Mouse (Mus musculus): ENCODE measurements around the gene Ak1. TPM values are rescaled to one million over a fixed set of nuclear protein-coding genes. Genes with fewer than 3 reads are reported as not detected.

Gene Ak1
- total RNA-seq, 2 experiments from 2014 or later = 654 to 691 TPM

DNA sequence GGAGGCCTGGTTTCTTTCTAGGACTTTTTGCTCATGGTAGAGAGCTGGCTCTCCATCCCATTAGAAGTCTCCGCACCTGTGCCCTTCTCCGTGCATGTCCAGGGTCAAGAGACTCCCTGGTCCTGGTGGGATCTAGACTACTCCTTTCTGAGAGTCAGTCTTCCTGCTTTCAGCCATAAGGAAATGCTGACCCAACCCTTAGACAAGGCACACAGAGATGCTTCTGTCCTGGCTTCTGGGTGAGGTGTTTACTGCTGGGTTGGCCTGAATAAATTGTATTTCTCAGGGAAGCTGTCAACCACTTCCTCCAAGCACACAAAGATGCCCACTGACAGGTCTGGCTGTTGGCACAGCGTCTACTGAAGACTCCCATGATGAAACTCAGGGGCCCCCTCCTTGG, 22.1 kb upstream of the Ak1 start, which contains the start of gene St6galnac6:
St6galnac6 (plus strand) TSS at position 301 of the 400 bp plus-strand sequence.
- no peak for DNase-seq

DNA sequence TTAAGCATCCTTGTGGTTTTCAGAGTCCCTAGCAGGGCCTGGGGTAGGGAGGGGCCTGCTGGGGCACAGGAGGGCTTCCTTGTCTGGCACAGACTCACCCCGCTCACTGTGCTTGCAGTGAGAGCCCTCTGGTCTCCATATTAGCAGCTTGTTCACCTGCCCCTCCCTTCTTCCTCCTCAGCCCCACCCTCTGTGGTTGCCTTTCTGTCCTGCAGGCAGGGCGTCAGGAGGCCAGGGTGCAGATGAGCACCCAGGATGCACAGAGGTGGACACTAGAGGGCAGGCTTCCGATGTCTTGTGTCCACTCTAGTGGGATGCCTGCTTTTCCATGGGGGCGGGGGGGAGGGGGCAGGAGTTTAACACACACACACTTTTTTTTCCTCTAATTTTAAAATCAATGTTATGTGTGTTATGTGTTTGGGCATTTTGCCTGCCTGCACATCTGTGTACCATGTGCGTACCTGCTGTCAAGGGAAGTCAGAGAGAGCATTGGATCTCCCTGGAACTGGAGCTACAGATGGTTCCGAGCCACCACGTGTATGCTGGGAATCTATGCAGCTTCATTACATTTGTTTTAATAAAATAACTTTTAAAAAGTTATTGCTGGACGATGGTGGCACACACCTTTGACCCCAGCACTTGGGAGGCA, 20.0 kb upstream of the Ak1 start:
- peak in 1 of 2 experiments; percentile 49 for DNase-seq

DNA sequence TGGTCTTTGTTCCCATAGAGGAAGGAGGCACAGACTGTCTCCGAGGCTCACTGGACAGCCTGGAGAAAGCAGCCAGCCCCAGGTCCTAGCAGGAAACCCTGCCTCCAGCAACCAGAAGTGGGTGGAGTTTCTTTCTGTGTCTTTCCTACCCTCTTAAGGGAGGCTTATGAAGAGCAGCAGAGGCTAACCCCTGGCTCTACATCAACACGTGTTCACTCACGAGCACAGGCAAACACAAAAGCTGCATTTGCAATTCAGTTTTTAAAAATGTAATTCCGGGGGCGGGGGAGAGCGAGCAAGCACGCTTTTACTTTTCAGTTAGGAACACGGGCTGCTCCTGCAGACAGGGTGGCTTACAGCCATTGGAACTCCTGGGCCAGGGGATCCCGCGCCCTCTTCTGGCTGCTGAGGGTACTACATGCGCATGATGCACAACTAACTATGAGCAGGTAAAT, 18.9 kb upstream of the Ak1 start:
- peak; percentile 89 to 95 for DNase-seq

DNA sequence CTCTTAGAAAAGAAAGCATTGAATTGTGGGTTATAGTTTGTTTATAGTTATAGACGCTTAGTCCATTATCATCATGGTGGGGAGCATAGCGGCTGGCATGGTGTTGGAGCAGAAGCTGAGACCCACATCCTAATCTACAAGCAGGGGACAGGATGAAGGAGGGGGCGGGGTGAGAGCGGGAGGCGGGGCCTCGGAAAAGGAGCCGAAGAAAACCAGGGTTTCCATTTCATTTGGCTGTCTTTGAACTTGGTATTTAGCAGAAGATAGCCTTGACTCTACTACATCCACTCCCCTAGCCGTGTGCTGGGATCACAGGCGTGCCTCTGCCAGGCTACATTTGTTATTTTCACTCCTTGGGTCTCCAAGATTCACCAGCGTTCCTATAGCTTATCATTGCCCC, 16.9 kb upstream of the Ak1 start:
- no peak for DNase-seq

DNA sequence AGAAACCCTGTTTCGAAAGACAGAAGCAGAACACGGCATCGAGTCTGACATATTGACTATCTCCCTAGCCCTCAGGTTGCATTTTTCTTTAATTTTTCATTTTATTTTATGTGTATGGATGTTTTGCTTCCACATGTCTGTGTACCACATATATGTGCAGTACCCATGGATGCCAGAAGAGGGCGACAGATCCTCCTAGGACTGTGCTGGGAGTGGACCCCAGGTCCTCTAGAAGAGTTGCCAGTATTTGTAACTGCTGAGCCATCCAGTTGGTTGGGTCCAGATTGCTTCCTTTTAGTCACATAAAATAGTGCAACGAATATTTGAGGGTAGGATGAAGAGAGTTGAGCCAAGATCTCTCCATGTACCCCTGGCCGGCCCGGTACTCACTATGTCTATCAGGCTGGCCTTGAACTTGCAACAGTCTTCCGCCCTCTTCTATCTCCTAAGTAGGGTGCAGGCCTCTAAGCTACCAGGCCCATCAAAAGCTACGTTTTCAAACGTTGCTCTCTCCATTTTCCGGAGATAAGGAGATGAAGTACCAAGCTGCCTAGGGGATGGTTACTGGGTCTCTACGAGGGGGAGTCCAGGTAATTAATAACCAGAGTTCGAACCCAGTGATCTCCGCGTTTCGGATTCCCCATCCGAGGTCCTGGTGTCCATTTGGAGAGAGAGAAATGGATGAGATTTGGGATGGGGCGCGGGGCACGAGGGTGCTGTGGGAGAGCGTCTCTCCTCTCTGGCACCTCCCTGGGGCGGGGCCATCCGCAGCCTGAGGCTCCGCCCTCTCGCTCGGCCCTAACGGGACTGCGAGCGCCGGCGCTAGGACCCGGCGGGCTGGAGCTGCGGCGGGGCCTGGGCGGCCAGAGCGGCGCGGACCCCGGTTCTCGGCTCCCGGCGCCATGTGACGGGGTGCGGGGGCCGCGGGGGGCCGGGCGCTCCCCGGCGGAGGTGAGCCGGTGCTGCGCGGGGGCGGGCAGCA, 15.1 kb upstream of the Ak1 start:
- DNase-seq = peak; percentile 90 to 93

DNA sequence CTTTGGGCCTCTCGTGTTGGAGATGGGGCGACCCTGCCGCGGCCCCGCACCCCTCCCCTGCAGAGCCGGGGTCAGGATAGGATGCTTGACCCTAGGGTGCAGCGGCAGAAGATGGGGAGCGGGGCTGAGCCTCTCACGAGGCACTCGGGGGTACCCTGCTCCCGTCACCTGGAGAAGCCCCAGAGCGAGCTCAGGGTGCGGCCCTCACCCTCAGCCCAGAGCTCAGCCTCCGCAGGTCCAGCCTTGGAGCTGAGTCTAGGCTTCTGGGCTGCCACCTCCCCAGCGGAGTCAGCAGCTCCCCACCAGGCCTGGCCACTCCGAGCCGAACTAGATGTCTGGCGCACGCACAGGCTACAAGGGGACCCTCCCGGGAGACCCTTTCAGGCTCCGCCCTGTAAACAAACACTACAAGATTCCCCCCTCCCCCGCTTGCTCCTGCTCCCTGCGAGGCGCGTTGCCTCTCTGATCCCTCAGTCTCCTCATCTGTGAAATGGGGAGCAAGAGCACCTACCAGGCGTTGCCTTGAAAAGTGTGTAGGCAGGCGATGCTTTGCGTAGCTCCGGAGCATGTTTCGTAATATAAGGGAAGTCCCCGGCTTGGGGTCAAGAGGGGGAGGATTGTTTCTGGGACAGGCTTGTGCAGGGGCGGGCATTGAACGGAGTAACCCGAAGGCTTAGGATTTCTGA, 14.2 kb upstream of the Ak1 start:
- peak; percentile 74 to 75 for DNase-seq

DNA sequence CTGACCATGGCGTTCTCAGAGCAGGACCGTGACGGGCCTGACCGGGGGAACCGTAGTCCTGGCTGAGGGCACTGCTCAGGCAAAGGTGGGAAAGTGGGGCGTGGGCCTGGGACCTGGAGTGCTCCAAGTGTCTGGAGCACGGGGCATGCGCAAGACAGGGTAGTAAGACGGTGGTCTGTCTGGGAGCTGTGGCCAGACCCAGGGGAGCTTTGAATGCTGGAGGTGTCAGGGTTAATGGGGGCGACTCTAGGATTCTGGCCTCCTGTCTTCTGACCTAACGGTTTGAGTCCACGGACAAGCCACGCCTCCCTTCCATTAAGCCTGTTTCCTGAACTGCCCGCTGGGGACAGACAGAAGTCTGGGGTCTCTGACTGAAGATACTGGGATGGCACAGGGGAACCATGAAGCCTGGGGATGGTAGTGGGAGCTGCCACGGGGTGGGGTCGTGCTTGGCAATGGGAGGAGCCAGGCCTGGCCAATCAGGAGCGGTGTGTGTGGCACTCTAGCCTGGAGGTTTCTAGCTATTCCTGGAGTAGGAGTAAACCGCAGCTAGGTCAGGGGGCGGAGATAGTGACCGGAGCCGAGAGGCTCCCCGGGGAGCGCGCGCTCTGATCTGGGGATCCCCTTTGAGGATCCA, 13.3 kb upstream of the Ak1 start:
- DNase-seq = peak; percentile 92

DNA sequence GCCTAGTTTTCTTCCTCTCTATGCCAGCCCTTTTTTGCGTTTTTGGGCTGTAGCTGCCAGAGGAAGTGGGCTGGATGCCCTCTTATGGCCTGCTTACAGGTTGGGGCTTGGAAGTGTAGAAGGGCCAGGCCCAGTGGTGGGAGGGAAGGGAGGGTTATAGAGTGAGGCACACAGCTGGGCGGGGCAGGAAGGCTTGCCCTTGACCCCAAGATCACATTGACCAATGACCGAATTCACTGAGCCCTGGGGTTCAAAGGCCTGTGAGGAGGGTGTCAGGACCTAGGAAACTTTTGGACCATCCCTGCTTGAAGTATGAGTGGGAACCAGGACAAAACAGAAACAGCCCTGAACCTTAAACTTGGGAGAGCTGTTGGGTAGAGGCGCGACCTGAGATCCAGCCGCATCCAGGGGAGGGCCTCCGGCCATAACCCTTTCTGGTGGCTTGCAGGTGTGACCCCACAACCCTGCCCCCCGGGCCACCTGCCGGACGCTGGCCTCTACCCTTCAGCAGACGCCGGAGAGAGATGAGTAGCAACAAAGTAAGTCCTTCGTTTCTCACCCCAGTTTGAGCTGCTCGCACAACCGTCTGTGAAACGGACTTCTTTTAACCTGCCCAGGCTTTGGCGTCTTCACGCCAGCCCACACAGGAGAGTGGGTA, 12.7 kb upstream of the Ak1 start:
- no peak for DNase-seq

DNA sequence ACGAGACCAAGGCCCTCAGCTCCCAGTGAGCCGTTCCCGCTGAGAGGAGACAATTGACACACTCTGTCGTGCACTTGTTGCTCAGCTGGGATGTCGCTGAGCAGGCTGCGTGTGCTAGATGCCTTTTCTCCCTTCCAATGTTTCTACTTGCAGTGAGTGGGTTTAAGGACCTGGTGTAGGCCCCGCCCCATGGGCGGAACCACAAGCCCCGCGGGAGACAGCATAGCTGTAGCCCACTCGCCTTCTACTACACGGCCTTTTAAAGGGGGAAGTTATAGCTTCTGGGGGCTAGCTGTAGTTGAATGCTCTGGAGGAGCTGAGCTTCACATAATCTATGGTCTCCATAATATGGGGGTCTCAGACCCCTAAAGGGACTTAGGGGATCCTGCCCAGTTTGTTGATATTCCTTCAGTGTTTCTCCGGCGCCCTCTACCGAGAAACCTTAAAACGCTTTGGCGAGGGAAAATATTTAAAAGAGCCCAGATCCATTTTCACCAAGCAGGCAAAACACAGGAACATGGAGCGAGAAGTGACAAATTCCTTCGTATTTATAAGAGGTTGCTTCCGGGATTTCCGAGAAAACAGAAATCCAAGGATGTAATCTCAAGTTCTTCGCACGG, 10.8 kb upstream of the Ak1 start:
- DNase-seq = peak; percentile 63 to 86

DNA sequence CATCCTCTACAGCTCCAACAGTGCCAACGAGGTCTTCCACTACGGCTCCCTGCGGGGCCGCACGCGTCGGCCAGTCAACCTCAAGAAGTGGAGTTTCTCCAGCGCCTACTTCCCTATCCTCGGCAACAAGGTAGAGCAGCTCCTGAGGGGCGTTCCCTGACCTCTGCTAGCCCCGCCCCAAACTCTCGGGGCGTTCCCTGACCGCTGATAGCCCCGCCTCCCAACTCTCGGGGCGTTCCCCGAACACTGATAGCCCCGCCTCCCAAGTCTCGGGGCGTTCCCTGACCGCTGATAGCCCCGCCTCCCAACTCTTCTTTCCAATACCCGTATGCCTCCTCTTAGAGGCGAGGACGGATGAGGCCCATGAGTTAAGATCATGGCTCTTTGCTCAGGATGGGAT, 9.3 kb upstream of the Ak1 start:
- DNase-seq = no peak

DNA sequence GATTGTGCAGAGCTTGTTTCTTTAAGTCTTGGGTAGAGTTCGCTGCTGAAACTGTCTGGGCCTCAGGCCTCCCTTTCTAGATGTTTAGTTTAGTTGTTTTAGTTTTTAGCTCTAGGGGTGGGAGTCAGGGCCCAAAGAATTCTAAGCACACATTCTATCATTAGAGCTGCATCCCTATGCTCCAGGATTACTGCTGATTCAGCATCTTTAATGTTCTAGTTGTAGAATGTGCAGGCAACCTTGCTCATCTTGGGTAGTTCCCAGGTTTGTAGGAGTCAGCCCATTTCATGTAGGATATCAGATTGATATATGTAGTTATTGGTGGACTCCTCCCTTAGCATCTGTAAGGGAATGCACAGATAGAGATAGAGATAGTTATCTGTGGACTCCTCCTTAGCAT, 4.4 kb upstream of the Ak1 start:
- no peak for DNase-seq

DNA sequence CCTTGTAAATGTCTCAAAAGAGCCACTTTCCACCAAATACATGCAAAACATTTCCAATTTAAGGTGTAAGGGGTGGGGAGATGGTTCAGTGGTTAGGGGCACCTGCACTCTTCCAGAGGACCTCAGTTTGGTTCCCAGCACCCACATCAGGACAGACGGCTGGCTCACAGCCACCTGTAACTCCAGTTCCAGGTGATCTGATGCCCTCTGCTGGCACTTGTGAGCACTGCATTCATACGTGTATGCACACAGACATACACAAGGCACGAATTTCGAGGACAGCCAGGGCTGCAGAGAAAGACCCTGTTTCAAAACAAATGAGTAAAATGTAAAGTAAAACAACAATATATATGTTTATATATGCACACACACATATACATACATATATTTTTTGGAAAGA, 4.0 kb upstream of the Ak1 start:
- no peak for DNase-seq

DNA sequence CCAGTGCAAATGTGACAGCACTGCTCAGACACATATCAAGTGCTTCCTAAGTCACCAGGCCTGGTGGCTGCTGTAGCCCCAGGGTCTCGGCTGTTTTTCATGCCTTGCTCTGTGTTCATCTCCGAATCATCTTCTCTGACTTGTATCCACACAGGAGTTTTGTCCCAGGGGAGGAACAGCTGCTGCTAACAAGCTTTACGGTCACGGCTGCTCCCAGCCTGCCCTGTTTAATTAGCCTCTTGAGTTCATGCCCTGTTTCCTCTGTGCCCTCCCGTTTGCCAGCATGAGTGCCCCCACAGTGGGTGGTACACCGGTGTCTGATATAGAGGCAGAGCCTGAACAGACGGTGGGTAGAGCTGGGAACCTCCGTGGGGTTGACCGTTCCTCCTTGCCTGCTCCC, 3.5 kb upstream of the Ak1 start:
- no peak for DNase-seq

DNA sequence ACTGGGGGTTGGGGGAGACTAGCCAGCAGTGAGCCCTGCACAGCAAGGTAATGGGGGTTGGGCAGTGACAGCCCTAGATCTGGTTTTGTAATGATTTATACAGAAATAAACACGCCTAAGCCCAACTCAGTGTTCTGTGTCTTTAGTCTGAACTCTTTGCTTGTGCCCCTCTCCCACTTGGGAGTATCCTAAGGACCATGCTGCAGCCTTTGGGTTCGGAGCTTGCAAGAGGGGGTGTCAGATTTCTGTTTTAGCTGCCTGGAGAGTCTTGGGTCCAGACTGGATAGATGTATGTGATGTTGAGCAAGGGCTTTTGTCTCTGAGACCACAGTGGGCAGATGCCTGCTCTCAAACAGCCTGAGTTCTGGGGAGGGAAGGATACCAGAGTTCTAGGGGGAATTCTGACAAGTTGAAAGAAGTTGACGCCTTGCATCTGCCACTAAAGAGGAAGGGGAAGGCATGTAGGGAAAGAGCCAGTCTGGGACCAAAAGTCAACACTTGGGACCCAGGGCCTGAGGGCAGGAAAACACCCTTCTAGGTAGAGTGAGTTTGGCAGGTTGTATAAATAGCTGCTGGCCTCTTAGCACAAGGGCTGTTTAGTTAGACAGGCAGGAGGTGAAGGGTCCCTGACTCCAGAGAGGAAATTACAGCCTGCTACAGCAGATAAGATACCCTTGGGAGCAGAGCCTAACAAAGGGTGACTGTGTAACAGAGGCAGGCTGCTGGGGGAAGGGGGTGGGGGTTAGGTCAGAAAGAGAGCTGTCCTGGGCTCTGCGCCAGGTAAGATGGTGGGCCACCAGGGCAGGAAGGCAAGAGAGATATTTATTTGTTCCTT, 659 bp upstream of the Ak1 start:
- DNase-seq = peak; percentile 77 to 92

DNA sequence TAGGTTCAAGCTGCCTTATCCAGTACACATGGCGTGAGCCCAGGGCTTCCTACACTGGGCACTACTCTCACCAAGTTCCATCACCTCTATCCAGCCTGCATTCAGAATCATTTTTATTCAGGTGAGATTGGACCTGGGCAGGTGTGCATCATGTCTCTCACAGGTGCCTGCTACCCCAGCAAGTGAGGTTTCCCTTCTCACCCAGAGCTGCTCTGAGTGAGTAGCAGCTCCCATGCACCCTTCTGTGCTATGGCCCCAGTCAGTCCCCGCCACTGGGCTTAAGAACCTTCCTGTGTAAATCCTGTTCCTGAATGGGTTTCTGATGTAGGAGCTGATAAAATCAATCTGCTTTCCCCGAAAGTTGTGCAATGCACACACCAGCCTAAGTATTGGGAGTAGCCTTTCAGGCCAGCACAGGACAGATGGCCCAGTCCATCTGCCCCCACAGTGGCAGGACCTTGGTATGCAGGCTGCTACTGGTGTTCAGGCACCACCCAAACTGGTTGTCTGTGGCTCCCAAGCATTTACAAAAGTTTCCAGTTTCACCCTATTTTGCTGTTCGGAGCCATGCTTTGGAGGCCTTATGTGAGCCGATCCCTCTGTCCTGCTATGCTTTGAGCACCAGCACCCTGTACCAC, 2.7 kb downstream of the Ak1 start:
- no peak for DNase-seq

DNA sequence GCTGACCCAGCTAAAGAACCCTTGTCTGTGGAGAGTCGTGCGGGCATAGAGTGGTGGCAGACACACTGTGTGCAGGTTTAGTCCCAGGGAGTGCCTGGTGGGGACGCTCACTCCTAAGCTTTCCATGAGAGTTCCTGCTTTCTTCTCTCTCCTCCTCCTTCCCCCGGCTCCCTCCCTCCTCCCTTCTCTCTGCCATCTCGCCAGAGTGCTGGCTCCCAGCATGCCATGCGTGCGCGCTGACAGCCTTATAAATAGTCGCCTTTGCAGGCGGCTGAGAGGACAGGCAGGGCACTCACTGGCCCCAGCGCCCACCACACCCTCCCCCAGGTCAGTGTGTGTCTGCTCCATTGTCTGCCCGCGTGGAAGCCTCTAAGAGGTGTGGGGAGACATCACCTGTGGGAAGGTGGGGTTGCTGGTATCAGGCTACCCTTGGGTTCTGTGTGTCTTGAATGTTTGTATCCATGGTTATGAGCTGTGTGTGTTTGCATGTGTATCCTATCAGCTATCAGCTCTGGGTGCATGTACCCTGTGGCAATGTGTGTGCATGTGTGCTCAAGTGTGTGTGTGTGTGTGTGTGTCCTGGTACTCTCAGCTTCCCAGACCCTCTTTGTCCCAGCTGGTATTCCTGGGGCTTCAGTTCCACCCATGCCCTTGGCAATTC, 3.8 kb downstream of the Ak1 start:
- DNase-seq = peak; percentile 84 to 87

DNA sequence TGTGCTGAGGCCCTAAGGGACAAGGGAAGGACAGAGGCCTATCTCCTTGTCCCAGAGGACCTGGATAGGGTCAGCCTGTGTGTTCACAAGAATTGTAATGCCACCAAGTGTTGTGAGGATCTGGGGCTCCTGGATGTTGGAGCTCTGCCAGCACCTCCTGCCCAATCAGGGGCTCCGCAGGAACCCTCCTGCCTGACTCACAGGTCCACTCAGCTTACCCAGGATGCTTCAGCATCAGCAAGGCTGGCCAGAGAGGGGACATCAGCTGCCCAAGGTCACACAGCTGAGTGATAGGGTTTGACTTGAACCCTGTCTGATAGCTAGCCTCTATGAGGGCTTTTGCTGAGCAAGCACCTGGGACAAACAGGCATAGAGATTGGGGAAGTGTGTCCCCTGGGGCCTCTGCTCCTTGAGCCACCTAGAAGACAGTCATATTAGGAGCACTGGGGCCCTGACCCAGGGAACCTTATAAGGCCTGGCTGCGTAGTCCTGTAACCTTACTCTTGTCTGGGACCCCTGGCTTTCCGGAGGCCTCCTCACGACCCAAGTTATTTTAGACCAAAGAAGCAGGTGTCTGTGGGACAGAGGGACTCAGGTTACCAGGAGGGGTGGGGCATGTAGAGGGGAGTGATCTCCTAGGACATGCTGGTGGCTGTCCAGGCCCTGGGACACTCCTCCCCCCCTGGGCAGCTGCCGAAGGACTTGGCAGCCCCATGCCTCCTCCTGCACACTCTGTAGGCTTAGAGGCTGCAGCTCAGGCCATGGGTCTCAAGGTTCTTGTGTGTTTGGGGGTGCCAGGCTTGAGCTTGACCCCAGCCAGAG, 4.5 kb downstream of the Ak1 start:
- peak; percentile 74 to 86 for DNase-seq

Data from heart, adult 18-20 months (tissue).